Mouse (Mus musculus) regulatory T cell (primary cell): ENCODE results near the gene Rbks.
"Not testable (repeated sequence)": the region's sequence is repeated elsewhere in the genome, so short reads cannot be mapped to it uniquely, and the experiment has no call there.

Experiments used
- in situ Hi-C: fragments of 300-600 bp; cut with MboI, MseI; formaldehyde crosslinking; loops from one replicate; pipeline ENCODE4 v1.15.1; 2025; ENCODE audit warnings: high pct_unique_total_duplicates

Gene Rbks

DNA sequence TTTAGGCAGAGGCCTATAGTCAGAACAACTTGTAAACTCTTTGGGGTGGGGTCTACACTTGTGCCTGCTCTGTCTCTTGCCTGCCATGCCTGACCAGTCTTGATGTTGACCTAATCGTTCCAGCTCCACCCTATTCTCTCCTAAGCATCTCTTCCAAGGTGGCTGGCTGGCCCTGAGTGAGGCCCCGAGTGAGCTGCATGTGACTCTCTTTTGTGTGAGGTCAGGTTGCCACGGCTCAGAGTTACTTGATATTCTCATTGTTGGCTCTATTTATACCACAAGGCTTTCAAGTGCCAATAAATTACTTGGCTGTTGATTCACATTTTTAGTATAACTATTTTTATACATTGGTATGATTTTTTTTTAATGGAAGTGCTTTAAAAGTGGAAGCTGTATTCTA lies 70.3 kb downstream of the Rbks start:
- in situ Hi-C loops, result no loop called here

- in situ Hi-C loops, result no loop called here
Measured at GRCm38 (mm10) chr5:31620326-31620725, 77.1 kb downstream of the Rbks start.

GRCm38 (mm10) chr5:31614339-31615025 lies 82.9 kb downstream of the Rbks start:
- in situ Hi-C loops, result no loop called here

DNA sequence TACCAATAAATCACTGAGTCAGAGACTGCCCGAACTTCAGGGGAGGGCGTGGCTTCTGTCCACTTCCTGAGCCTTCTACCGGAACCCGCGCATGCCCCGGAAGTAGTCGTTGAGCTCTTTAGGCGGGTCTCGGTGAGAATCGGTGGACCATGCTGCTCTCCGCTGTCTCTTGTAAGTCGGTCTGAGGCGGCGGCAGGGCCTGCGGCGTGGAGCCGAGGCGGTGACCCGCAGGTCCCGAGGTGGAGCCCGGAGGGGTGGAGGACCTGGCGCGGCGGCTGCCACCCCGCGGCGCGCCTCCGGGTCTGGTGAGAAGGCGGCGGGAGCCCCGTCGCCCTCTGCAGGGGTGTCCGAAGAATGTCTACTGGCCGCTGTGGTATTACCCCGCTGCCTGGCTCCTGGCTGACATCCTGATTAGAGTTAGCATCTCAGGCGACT lies 83.6 kb downstream of the Rbks start:
- in situ Hi-C loops, result no loop called here

DNA sequence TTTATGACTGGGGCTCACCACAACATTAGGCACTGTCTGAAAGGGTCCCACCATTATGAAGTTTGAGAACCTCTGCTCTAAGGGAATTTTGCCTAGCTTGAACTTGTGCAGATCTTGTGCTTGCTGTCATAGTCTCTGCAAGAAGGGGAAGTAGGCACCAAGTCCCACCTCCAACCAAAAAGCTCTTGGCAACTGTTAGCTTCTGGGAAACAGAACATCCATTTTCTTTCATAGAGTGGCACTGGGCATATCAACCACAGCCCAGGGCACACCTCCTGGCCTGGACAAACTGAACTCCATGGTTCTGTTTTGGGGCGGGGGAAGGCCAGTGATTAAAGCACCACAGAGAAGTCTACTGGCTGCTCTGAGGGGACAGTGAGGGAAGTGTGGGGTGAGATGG lies 86.2 kb downstream of the Rbks start:
- in situ Hi-C loops, result no loop called here

DNA sequence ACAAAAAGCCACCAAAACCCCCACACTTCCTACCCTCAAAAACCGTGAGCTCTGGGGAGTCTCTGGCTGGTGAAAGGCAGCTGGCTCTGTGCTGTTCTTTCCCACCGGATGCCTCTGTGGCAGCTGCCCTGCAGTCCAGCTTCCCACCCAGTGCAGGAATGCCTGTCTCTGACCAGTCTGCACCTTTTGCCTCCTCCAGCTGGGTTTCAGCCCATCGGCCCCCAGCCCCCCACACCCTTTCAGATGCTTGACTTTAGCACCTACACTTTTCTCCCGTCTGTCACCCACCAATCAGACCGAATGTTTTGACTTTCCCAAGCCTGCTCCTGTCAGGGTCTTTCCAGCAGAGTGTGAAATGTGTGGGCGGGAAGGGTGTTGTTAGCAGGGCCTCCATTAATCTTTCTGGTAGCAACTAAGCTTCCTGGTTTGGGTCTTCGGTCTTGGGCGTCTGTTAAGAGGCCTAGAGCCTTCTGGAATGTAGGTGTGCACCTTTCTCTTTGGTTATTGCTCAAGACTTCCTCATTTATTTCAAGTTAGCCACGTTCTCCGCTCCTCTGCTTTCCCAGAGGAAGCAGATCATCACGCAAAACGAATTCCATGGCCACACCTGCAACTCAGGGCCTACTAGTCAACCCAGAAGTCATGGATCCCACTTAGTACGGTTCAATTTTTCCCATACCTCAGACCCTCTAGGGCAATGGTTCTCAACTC lies 86.9 kb downstream of the Rbks start:
- in situ Hi-C loops, result no loop called here

DNA sequence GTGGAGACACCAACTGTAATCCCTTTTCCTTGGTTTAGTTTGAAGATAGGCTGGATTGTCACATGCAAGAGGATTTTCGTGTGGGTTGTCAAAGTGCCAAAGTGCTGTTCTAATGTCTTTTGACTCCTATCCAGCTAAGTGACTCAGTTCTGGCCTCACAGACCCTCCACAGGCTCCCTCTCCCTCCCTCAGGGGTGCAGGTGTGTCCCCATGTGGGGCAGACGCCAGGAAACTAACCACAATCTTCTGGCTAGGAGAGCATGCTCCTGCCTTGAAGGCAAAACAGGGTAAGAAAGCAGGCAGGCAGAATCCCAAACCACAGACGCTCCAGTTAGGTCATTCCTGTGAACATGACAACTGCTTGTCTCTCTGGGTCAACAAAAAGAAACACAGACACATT lies 91.3 kb downstream of the Rbks start:
- in situ Hi-C loops, result no loop called here

- in situ Hi-C loops, result no loop called here
Measured at GRCm38 (mm10) chr5:31603766-31604165, 93.7 kb downstream of the Rbks start.

- in situ Hi-C loops, result no loop called here
Measured at GRCm38 (mm10) chr5:31602377-31602776, 95.0 kb downstream of the Rbks start.

GRCm38 (mm10) chr5:31601162-31601722 lies 96.2 kb downstream of the Rbks start:
- in situ Hi-C loops, result no loop called here

GRCm38 (mm10) chr5:31599161-31599560 lies 98.3 kb downstream of the Rbks start:
- in situ Hi-C loops, result no loop called here

GRCm38 (mm10) chr5:31598579-31598978 lies 98.8 kb downstream of the Rbks start:
- in situ Hi-C loops, result no loop called here

GRCm38 (mm10) chr5:31598121-31598520 lies 99.3 kb downstream of the Rbks start:
- in situ Hi-C loops, result no loop called here

- in situ Hi-C loops, result no loop called here
Measured at GRCm38 (mm10) chr5:31597430-31597944, 99.9 kb downstream of the Rbks start.

- in situ Hi-C loops, result no loop called here
Measured at GRCm38 (mm10) chr5:31596481-31597429, 100.7 kb downstream of the Rbks start, which contains the start of gene Mrpl33. TSS of gene Mrpl33 (plus strand) at chr5:31596935.

- in situ Hi-C loops, result no loop called here
Measured at GRCm38 (mm10) chr5:31595868-31596267, 101.6 kb downstream of the Rbks start.

GRCm38 (mm10) chr5:31591122-31591521 lies 106.3 kb downstream of the Rbks start:
- in situ Hi-C loops, result no loop called here

DNA sequence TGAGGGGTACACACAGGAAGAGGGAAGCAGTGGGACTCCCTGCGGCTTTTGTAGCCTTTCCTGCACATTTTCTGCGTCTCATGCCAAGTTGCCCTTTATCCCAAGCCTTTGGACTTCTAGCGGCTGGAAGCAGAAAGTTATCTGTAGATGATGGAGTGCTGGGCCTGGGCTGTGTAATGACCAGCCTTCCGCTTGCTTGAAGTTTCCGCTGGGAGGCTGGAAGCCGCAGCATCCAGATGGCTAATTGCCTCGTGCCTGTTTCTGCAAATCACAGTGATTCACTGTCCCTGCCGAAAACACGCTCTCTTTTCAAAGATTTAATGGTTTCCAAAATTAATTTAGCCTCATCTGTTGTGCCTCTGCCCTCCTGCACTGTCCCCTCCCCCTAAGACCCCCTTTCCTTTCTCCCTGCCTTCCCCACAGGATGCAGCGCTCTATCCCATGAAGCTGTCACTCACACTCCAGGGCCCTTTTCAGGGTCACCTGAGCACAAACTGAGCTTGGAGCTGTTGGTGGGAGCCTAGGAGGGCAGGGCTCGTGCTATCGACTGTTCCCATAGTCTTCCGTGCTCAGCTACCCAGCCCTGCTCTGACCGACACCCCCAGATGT lies 107.6 kb downstream of the Rbks start:
- in situ Hi-C loops, result no loop called here

DNA sequence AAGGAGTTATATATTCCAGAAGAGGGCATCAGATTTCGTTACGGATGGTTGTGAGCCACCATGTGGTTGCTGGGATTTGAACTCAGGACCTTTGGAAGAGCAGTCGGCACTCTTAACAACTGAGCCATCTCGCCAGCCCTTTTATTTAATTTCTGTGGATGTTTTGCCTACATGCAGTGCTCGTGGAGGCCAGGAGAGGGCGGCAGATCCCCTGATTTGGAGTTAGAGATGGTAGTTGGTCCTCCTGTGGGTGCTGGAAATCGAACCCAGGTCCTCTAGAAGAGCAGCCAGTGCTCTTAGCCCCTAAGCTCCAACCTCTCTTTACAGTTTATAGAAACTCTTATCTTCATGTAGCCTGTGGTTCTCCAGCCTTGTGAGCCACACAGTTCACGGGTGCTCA lies 108.8 kb downstream of the Rbks start:
- in situ Hi-C loops, result not testable (repeated sequence)

DNA sequence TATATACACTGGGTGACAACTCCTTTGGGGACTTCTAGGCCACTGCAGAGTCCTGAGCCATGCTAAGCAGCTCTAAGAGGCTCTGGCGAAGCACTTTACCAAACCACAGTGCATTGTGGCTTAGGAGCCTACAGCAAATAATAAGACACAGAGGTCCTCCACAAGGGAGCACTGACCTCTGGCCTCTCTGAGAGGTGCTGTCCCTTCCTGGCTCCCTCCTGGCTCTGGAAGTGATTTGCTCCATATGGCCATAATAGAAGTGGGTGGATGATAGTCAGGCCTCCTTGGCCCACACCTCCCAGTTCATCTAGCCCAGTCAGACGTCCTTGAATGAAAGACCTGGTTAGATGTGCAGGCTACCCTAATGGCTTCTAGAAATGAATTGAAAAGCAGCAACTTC lies 109.4 kb downstream of the Rbks start:
- in situ Hi-C loops, result no loop called here

GRCm38 (mm10) chr5:31585526-31585925 lies 111.9 kb downstream of the Rbks start:
- in situ Hi-C loops, result no loop called here
